Mouse (Mus musculus) bone marrow macrophage, adult 2 months (primary cell): Measurements from ENCODE around the gene Taf6l. TPM values are rescaled to one million over a fixed set of nuclear protein-coding genes. Genes with fewer than 3 reads are reported as not detected.

Source experiments
- H3K27ac ChIP-seq: 2 replicates; pipeline ENCODE4 v1.5.1; 2012; ENCODE audit warnings: low read depth, low read length; ENCODE audit not compliant: insufficient read depth
- H3K4me1 ChIP-seq: 2 replicates; pipeline ENCODE4 v1.6.1; 2012; ENCODE audit warnings: low read length; ENCODE audit not compliant: control insufficient read depth, insufficient read depth
- H3K4me3 ChIP-seq: 2 replicates; pipeline ENCODE4 v1.5.1; 2012; ENCODE audit warnings: mild to moderate bottlenecking, low read length, moderate library complexity; ENCODE audit not compliant: insufficient read depth
- CTCF ChIP-seq: IDR thresholded peaks from 2 replicates; pipeline ENCODE4 v1.5.1; 2012; ENCODE audit warnings: low read depth, mild to moderate bottlenecking, low read length, moderate library complexity
- POLR2A ChIP-seq: IDR thresholded peaks from 2 replicates; pipeline ENCODE4 v1.6.1; 2012; ENCODE audit warnings: mild to moderate bottlenecking, low read depth, low read length, borderline replicate concordance
- polyA plus RNA-seq: library from polyadenylated mRNA; stranded (reverse); fragments of >200 nt; gene quantifications from 2 replicates; pipeline ENCODE4 v1.2.4, GENCODE M21; 2012; ENCODE audit not compliant: missing spikeins, insufficient read depth, insufficient read length

Gene Taf6l
- polyA plus RNA-seq, 1 experiment, result 18.1 TPM

GRCm38 (mm10) chr19:8765562-8765961 lies 20.7 kb downstream of the Taf6l start:
- H3K27ac ChIP-seq, result no peak overlapping the region
- no peak overlapping the region for H3K4me3 ChIP-seq
- TF ChIP-seq CTCF (no peak), POLR2A (no peak)
- peaks cover 25% of the 10 kb centered on the region for H3K4me1 ChIP-seq

DNA sequence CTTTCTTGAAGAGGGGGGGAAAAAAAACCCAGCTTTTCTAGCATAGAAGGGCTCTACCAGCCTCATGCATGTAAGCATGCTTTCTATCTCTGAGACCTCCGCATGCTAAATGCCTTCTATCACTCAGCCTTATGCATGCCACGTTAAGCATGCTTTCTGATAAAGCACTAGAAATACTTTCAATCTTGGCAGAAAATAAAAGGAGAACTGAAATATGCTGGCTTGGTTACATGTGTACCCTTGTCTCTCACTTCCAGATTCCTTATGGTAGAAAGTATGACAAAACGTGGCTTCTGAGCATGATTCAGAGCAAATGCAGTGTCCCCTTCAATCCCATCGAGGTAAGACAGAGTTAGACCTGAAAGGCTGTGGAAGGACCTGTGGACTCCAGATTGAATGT lies 22.9 kb downstream of the Taf6l start:
- TF ChIP-seq POLR2A, result no peak
- TF ChIP-seq CTCF, result no peak
- peak overlapping the region; percentile 57 for H3K27ac ChIP-seq
- H3K4me1 ChIP-seq, result peaks cover 25% of the 10 kb centered on the region
- H3K4me3 ChIP-seq, result no peak overlapping the region

DNA sequence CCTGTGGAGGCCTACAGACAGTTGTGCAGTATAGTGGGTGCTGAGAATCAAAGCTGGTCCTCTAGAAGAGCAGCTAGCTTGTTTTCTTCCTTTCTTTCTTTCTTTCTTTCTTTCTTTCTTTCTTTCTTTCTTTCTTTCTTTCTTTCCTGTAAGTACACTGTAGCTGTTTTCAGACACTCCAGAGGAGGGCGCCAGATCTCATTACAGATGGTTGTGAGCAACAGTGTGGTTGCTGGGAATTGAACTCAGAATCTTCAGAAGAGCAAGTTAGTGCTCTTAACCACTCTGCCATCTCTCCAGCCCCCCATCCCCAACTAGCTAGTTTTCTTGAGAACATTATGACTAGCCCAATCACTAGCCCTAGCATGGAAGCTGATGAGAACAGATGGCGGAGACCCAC lies 25.5 kb downstream of the Taf6l start:
- no peak overlapping the region for H3K4me3 ChIP-seq
- no peak for TF ChIP-seq CTCF
- no peak for TF ChIP-seq POLR2A
- H3K27ac ChIP-seq, result no peak overlapping the region
- peaks cover 27% of the 10 kb centered on the region for H3K4me1 ChIP-seq

GRCm38 (mm10) chr19:8758899-8759298 lies 27.3 kb downstream of the Taf6l start:
- no peak for TF ChIP-seq CTCF
- no peak for TF ChIP-seq POLR2A
- Histone ChIP-seq H3K27ac (no peak overlapping the region), H3K4me3 (no peak overlapping the region), H3K4me1 (peaks cover 33% of the 10 kb centered on the region)

GRCm38 (mm10) chr19:8757471-8757998 lies 28.7 kb downstream of the Taf6l start:
- no peak for TF ChIP-seq POLR2A
- no peak for TF ChIP-seq CTCF
- peaks cover 23% of the 10 kb centered on the region for H3K4me1 ChIP-seq

DNA sequence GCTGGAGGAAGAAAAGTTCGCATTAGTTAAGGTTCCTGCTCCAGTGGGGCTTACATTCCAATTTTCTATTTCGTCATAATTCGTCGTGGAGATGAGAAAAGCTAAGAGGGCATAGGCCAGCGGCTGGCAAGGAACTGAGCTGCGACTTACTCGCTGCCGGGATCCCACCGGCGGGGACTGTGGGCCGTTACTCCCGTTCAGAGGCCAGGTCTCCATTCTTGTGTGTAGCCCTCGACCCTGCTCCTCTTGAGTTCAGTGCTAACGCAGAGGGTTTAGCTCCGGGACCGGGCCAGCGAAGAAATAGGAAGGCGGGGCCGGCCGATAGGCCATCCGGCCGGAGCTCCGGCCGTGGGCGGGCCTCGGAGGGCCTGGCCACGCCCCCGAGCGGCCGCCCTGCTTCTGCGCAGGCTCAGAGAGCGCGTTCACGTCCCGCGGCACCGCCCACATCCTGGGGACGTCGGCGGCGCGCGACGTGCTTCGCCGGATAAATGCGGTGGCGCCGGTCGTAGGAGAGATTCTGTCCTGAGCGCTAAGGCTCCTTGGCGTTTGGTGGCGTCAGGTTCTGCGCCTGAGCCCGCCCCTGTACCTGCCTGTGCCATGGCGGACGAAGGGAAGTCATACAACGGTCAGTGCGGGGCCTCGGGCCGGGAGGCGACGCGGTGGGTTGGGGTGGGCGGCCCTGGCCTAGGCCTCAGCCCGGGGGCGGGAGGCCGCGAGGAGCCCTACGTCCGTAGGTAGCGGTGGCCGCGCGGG lies 29.4 kb downstream of the Taf6l start, which contains the start of gene Nxf1:
Gene Nxf1, plus strand, starts transcription at position 439 of the 753 bp plus-strand sequence.
- Histone ChIP-seq H3K4me3 (peak within 1 kb of the TSS; percentile 93), H3K27ac (peak within 1 kb of the TSS; percentile 61), H3K4me1 (peaks cover 18% of the 10 kb centered on the region)
- TF ChIP-seq CTCF (no peak), POLR2A (peak; percentile 56; the same call in 1 of the 2 replicates)

More at GRCm38 (mm10) chr19:8757471-8757998, 28.7 kb downstream of the Taf6l start:
- Histone ChIP-seq H3K27ac (peak overlapping the region; percentile 61; the same call in 1 of the 2 replicates), H3K4me3 (peak overlapping the region; percentile 93)

GRCm38 (mm10) chr19:8755652-8756051 lies 30.6 kb downstream of the Taf6l start:
- no peak overlapping the region for H3K27ac ChIP-seq
- TF ChIP-seq POLR2A (no peak), CTCF (no peak)
- peaks cover 14% of the 10 kb centered on the region for H3K4me1 ChIP-seq
- H3K4me3 ChIP-seq, result peak overlapping the region; percentile 9; the same call in 1 of the 2 replicates

GRCm38 (mm10) chr19:8747368-8747767 lies 38.8 kb downstream of the Taf6l start:
- H3K4me1 ChIP-seq, result peaks cover 9% of the 10 kb centered on the region
- 0 out of 2 replicates have a peak, but pooled peaks have one; percentile 13 for TF ChIP-seq CTCF
- no peak for TF ChIP-seq POLR2A

GRCm38 (mm10) chr19:8745382-8745781 lies 40.8 kb downstream of the Taf6l start:
- Histone ChIP-seq H3K4me3 (no peak overlapping the region), H3K4me1 (peaks cover 14% of the 10 kb centered on the region)
- TF ChIP-seq POLR2A (no peak), CTCF (no peak)

More at GRCm38 (mm10) chr19:8747368-8747767, 38.8 kb downstream of the Taf6l start:
- Histone ChIP-seq H3K4me3 (no peak overlapping the region), H3K27ac (no peak overlapping the region)

GRCm38 (mm10) chr19:8742176-8742575 lies 44.0 kb downstream of the Taf6l start:
- peak overlapping the region; percentile 80 for H3K27ac ChIP-seq
- TF ChIP-seq POLR2A (no peak), CTCF (no peak)
- peak overlapping the region; percentile 98 for H3K4me3 ChIP-seq

More at GRCm38 (mm10) chr19:8745382-8745781, 40.8 kb downstream of the Taf6l start:
- H3K27ac ChIP-seq, result no peak overlapping the region

More at GRCm38 (mm10) chr19:8742176-8742575, 44.0 kb downstream of the Taf6l start:
- H3K4me1 ChIP-seq, result peaks cover 14% of the 10 kb centered on the region
